Mouse (Mus musculus) stomach, embryonic 14.5 days (tissue): ENCODE data around the gene Rad23a. TPM values are rescaled to one million over a fixed set of nuclear protein-coding genes. Genes with fewer than 3 reads are reported as not detected.

ENCODE experiments used
- ATAC-seq: fragments of 200-750 bp; cut with Nextera tagmentation; 2 replicates; pipeline ENCODE4 v1.8.0; 2017; ENCODE audit warnings: low read depth, moderate TSS enrichment; ENCODE audit not compliant: insufficient number of reproducible peaks, insufficient read depth, low FRiP score
- H3K27ac ChIP-seq: fragments of 300-500 bp; sonication (generic); 2 replicates; pipeline ENCODE4 v1.5.1; 2014; ENCODE audit warnings: mild to moderate bottlenecking, low read length, moderate library complexity, mixed read lengths
- H3K27me3 ChIP-seq: fragments of 300-500 bp; sonication (generic); 2 replicates; pipeline ENCODE4 v1.6.1; 2014; ENCODE audit warnings: low read length, control low read depth, mixed read lengths; ENCODE audit not compliant: control insufficient read depth, insufficient read depth
- H3K36me3 ChIP-seq: fragments of 300-500 bp; sonication (generic); 2 replicates; pipeline ENCODE4 v1.6.1; 2014; ENCODE audit warnings: mild to moderate bottlenecking, control low read depth, low read length, moderate library complexity, mixed read lengths; ENCODE audit not compliant: control insufficient read depth, insufficient read depth
- H3K4me1 ChIP-seq: fragments of 300-500 bp; sonication (generic); 2 replicates; pipeline ENCODE4 v1.6.1; 2014; ENCODE audit warnings: low read length, control low read depth, mixed read lengths; ENCODE audit not compliant: control insufficient read depth, insufficient read depth
- H3K4me2 ChIP-seq: fragments of 300-500 bp; sonication (generic); replicated peaks from 2 replicates; pipeline ENCODE4 v1.6.1; 2014; ENCODE audit warnings: low read depth, low read length, control low read depth
- H3K4me3 ChIP-seq: fragments of 300-500 bp; sonication (generic); 2 replicates; pipeline ENCODE4 v1.5.1; 2014; ENCODE audit warnings: low read depth, low read length, control low read depth
- H3K9ac ChIP-seq: fragments of 300-500 bp; sonication (generic); replicated peaks from 2 replicates; pipeline ENCODE4 v1.6.1; 2014; ENCODE audit warnings: low read depth, mild to moderate bottlenecking, control low read depth, low read length, moderate library complexity, mixed read lengths
- H3K9me3 ChIP-seq: fragments of 300-500 bp; sonication (generic); 2 replicates; pipeline ENCODE4 v1.6.1; 2016; ENCODE audit warnings: low read depth, low read length, control low read depth; ENCODE audit not compliant: control insufficient read depth
- WGBS: fragments of 180-500 bp; shearing (Covaris S2); extraction: QIAGEN DNeasy Blood & Tissue Kit; methylation state at CpG from one replicate; pipeline ENCODE4 v1.1.7; 2014; 5-methylcytosine and 5-hydroxymethylcytosine counted together
- polyA plus RNA-seq: library from polyadenylated mRNA; unstranded; fragments of >200 nt; fragmentation: Nextera tagmentation; extraction: Ambion mirVana; gene quantifications from 2 replicates; pipeline ENCODE4 v1.2.1, GENCODE M21; 2014

The Rad23a gene
- polyA plus RNA-seq, 1 experiment from 2014 or later = 119 TPM

DNA sequence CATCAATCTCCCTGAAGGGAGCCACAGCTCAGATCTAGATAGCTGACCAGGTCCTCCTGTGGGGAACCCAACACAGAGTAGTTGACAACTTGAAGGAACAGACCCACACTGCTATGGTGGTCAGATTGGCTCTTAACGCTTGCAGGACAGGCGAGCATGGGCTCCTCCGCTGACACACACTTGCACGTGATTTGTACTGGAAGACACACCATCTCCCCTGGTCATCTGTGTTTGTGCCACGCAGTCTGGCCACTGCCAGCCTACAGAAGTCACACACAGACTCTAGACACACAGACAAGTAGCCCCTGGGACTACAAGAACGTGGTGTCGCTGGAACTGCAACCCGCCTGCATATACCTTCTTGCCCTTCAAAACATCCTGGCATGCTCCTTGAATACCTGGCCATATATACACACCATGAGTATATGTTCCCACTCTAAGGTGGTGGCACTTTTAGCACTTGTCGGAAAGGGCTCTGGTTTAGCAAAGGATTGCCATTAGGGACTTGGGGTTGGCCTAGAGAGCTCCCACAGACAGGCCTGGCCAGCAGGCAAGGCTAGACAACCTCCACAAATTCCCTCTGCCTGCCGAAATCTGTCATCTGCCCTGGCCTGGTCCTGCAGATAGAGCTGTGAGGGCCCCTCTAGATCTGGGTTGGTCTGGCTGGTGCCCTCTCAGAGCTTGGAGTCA, 41.9 kb downstream of the Rad23a start:
- Histone ChIP-seq H3K4me1 (peaks cover 29% of the 10 kb centered on the region; the same call in 1 of the 2 replicates), H3K27me3 (peaks cover 12% of the 10 kb centered on the region; the same call in 1 of the 2 replicates), H3K4me3 (peak overlapping the region; percentile 61), H3K9ac (peak overlapping the region; percentile 97), H3K4me2 (peak overlapping the region; percentile 83), H3K27ac (peak overlapping the region; percentile 27; the same call in 1 of the 2 replicates), H3K36me3 (peaks cover 12% of the 10 kb centered on the region), H3K9me3 (no peaks in the 10 kb centered on the region)
- ATAC-seq = no peak
- 54% methylated on average over 10 of the region's 10 CpGs for WGBS

DNA sequence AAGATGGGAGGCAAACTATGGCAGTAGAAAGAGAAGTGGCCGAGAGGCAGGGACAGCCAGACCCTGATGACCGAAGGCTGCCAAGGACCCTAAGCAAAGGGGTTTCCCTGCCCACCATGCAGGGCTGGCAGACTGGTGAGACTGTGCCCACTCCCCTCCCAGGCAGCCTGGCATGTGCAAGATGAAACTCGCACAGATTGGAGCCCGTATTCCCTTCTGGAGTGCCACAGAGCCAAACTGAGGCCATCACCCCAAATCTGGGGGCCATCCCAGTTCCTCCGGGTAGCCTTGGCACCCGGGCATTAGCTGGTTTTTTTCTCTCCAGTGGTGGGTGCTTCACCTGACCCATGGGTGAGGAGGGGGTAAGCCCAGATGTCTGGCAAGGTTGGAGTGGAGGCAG, 42.5 kb downstream of the Rad23a start:
- H3K27ac ChIP-seq = no peak overlapping the region
- peaks cover 30% of the 10 kb centered on the region; the same call in 1 of the 2 replicates for H3K4me1 ChIP-seq
- no peaks in the 10 kb centered on the region for H3K9me3 ChIP-seq
- peaks cover 12% of the 10 kb centered on the region; the same call in 1 of the 2 replicates for H3K27me3 ChIP-seq
- ATAC-seq = no peak
- H3K4me2 ChIP-seq = peak overlapping the region; percentile 83; the same call in 1 of the 2 replicates
- peaks cover 12% of the 10 kb centered on the region for H3K36me3 ChIP-seq
- H3K4me3 ChIP-seq = peak overlapping the region; percentile 61; the same call in 1 of the 2 replicates
- 70% methylated on average over 6 of the region's 6 CpGs for WGBS
- no peak overlapping the region for H3K9ac ChIP-seq

GRCm38 (mm10) chr8:84797256-84797797, 43.1 kb downstream of the Rad23a start:
- WGBS = 82% methylated on average over 15 of the region's 15 CpGs
- no peak for ATAC-seq
- H3K4me3 ChIP-seq = no peak overlapping the region
- no peaks in the 10 kb centered on the region for H3K9me3 ChIP-seq
- H3K4me1 ChIP-seq = peaks cover 30% of the 10 kb centered on the region; the same call in 1 of the 2 replicates
- H3K4me2 ChIP-seq = no peak overlapping the region
- H3K9ac ChIP-seq = no peak overlapping the region
- no peak overlapping the region for H3K27ac ChIP-seq
- H3K36me3 ChIP-seq = peaks cover 12% of the 10 kb centered on the region
- peaks cover 9% of the 10 kb centered on the region; the same call in 1 of the 2 replicates for H3K27me3 ChIP-seq

GRCm38 (mm10) chr8:84794486-84794885, 46.0 kb downstream of the Rad23a start:
- no peaks in the 10 kb centered on the region for H3K9me3 ChIP-seq
- peak overlapping the region; percentile 78; the same call in 1 of the 2 replicates for H3K27ac ChIP-seq
- WGBS = 50% methylated on average over 7 of the region's 7 CpGs
- peak overlapping the region; percentile 16; the same call in 1 of the 2 replicates for H3K4me2 ChIP-seq
- peaks cover 11% of the 10 kb centered on the region; the same call in 1 of the 2 replicates for H3K27me3 ChIP-seq
- H3K36me3 ChIP-seq = peaks cover 12% of the 10 kb centered on the region
- no peak for ATAC-seq
- H3K4me1 ChIP-seq = peaks cover 41% of the 10 kb centered on the region
- no peak overlapping the region; the same call in 1 of the 2 replicates for H3K9ac ChIP-seq
- no peak overlapping the region for H3K4me3 ChIP-seq

DNA sequence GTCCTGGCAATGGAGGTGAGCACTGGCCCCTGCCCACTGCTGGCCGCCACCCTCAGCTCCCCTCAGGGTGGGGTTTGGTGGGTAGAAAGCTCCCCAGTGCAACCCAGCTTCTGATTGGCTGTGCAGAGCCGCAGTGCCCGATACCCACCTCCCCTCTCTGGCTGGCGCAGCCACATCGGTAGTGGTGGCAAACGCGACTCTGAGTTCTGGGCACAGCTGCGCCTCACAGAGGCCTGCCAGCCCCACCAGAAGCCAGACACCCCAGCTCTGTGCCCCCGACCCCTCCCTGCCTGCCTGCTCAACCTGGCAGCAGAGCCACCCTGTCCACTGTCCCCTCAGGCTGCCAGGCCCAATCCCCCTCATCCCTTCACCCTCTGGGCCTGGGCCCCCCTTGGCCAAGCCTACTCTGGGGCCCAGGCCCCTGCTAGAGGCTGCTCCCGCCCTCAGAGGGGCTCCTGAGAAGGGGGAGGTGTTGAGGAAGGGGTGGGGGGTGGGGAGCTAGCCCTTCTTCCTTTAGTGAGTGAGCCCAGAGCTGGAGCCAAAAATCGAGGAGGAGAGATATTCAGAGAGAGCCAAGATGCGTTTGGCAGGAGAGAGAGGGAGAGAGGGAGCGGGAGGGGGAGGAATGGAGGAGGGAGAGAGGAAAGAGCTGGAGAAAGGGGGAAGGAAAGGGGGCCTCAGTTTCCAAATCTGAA, 46.5 kb downstream of the Rad23a start:
- Histone ChIP-seq H3K4me3 (no peak overlapping the region), H3K4me2 (peak overlapping the region; percentile 34; the same call in 1 of the 2 replicates), H3K27ac (peak overlapping the region; percentile 78; the same call in 1 of the 2 replicates), H3K4me1 (peaks cover 45% of the 10 kb centered on the region), H3K9me3 (no peaks in the 10 kb centered on the region), H3K27me3 (peaks cover 11% of the 10 kb centered on the region; the same call in 1 of the 2 replicates), H3K36me3 (peaks cover 12% of the 10 kb centered on the region), H3K9ac (no peak overlapping the region; the same call in 1 of the 2 replicates)
- peak; percentile 59; the same call in 1 of the 2 replicates for ATAC-seq
- WGBS = 55% methylated on average over 13 of the region's 13 CpGs

GRCm38 (mm10) chr8:84793134-84793533, 47.3 kb downstream of the Rad23a start:
- Histone ChIP-seq H3K4me2 (no peak overlapping the region), H3K4me1 (peaks cover 44% of the 10 kb centered on the region)

GRCm38 (mm10) chr8:84792429-84792947, 48.0 kb downstream of the Rad23a start:
- H3K27me3 ChIP-seq = peaks cover 13% of the 10 kb centered on the region
- peaks cover 41% of the 10 kb centered on the region for H3K4me1 ChIP-seq

More at GRCm38 (mm10) chr8:84793134-84793533, 47.3 kb downstream of the Rad23a start:
- ATAC-seq = no peak
- Histone ChIP-seq H3K9ac (no peak overlapping the region), H3K36me3 (peaks cover 12% of the 10 kb centered on the region), H3K9me3 (no peaks in the 10 kb centered on the region), H3K4me3 (no peak overlapping the region), H3K27ac (no peak overlapping the region), H3K27me3 (peaks cover 11% of the 10 kb centered on the region; the same call in 1 of the 2 replicates)
- WGBS = 80% methylated on average over 9 of the region's 9 CpGs

GRCm38 (mm10) chr8:84790537-84790936, 49.9 kb downstream of the Rad23a start:
- Histone ChIP-seq H3K36me3 (no peaks in the 10 kb centered on the region; the same call in 1 of the 2 replicates), H3K4me3 (no peak overlapping the region), H3K9me3 (no peaks in the 10 kb centered on the region), H3K4me1 (peaks cover 58% of the 10 kb centered on the region), H3K27ac (no peak overlapping the region), H3K4me2 (no peak overlapping the region), H3K27me3 (peaks cover 30% of the 10 kb centered on the region), H3K9ac (no peak overlapping the region)
- no peak for ATAC-seq
- WGBS = 49% methylated on average over 2 of the region's 2 CpGs

More at GRCm38 (mm10) chr8:84792429-84792947, 48.0 kb downstream of the Rad23a start:
- H3K4me2 ChIP-seq = no peak overlapping the region
- peaks cover 12% of the 10 kb centered on the region for H3K36me3 ChIP-seq
- no peak for ATAC-seq
- 78% methylated on average over 12 of the region's 12 CpGs for WGBS
- H3K27ac ChIP-seq = no peak overlapping the region
- H3K9ac ChIP-seq = no peak overlapping the region
- no peak overlapping the region for H3K4me3 ChIP-seq
- no peaks in the 10 kb centered on the region for H3K9me3 ChIP-seq
